Mouse (Mus musculus) adrenal gland, postnatal 0 days (tissue): ENCODE measurements around the gene 4930595M18Rik. TPM values are rescaled to one million over a fixed set of nuclear protein-coding genes. Genes with fewer than 3 reads are reported as not detected.

Experiments used
- polyA plus RNA-seq: library from polyadenylated mRNA; unstranded; fragments of >200 nt; fragmentation: Nextera tagmentation; extraction: Ambion mirVana; gene quantifications from 2 replicates; pipeline ENCODE4 v1.2.1, GENCODE M21; 2015

The 4930595M18Rik gene
- not detected in 2 replicates for polyA plus RNA-seq

GRCm38 (mm10) chrX:81458021-81458420, at the start of gene 4930595M18Rik:
4930595M18Rik (minus strand) TSS chrX:81458121.

